Mouse (Mus musculus) gastrocnemius, postnatal 14 days (tissue): ENCODE measurements around the gene Slc35g3. TPM values are rescaled to one million over a fixed set of nuclear protein-coding genes. Genes with fewer than 3 reads are reported as not detected.
A peak's percentile ranks its signal among the peaks of the same experiment; 100 is the strongest.

Experiments
- DNase-seq: peaks from one replicate; pipeline ENCODE4 v3.0.0; 2021; ENCODE audit warnings: mixed read lengths
- intact Hi-C: fragments of 180-260 bp; cut with DNase I; formaldehyde crosslinking; loops from one replicate; pipeline ENCODE4 v1.15.1; 2025; ENCODE audit warnings: low total_unique reads
- long read RNA-seq, 2 experiments: library from polyadenylated mRNA; stranded (forward); transcript quantifications; one replicate each; pipeline ENCODE4 v2.0.0; 2021
- total RNA-seq, 2 experiments: library from RNA; stranded (reverse); gene quantifications; 2 replicates each; pipeline ENCODE4 v1.2.3; 2021

The Slc35g3 gene
- total RNA-seq = not detected
- long read RNA-seq, experiment 1 = 0 reads
- long read RNA-seq, experiment 2 = 0 reads

DNA sequence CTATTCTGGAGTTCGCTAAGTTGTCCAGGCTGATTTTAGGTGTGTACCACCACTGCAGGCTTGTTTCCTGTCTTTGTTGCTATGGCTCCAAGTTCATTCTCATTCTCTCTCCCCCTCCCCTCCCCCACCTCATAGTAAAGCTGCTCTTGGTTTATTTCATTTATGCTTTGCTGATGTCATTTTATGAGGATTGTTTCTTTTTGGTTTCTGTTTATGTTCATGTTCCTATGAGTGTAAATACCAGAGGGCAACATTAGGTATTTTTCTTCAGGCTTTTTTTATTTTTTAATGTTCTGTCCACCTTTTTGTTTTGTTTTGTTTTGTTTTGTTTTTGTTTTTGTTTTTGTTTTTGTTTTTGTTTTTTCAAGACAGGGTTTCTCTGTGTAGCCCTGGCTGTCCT lies at the start of gene Slc35g3:
Gene Slc35g3, minus strand, starts transcription at position 101 of the 400 bp plus-strand sequence.
- intact Hi-C loops = loop anchor here (5.0 kb wide), 1 partner anchor 35 kb away; the partner anchor contains the start of gene Chrnb1
- DNase-seq = no peak

DNA sequence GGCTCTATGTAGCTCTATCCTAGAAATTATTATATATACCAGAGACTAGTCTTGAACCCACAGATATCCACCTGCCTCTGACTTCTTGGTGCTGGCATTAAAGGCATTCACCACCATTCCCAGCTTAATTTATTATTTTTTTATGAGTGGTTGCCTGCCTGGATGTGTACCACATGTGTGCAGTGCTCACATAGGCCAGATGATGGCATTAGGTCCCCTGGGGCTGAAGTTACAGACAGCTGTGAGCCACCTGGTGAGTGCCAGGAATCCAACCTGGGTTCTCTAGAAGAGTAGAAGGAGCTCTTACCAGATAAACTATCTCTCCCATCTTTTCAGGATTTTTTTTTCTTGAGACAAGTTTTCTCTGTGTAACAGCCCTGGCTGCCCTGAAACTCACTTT lies 48.5 kb upstream of the Slc35g3 start:
- intact Hi-C loops = loop anchor here (5.0 kb wide), 1 partner anchor 67 kb away; the partner anchor contains the start of gene Tmem95
- no peak for DNase-seq

DNA sequence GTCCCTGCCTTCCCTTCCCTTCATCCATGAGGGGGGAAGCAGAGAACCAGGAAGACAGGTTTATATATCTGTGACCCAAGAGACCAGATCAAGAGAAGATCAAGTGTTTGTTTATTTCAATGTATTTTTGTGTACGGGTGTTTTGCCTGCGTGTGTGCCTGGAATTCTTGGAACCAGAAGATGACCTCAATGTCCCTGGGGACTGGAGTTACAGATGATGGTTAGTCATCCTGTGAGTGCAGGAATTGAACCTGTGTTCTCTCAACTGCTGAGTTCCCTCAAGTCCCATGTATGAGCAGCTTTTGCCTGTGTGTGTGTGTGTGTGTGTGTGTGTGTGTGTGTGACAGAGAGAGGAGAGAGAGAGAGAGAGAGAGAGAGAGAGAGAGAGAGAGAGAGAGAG lies 45.9 kb upstream of the Slc35g3 start:
- no peak for DNase-seq

DNA sequence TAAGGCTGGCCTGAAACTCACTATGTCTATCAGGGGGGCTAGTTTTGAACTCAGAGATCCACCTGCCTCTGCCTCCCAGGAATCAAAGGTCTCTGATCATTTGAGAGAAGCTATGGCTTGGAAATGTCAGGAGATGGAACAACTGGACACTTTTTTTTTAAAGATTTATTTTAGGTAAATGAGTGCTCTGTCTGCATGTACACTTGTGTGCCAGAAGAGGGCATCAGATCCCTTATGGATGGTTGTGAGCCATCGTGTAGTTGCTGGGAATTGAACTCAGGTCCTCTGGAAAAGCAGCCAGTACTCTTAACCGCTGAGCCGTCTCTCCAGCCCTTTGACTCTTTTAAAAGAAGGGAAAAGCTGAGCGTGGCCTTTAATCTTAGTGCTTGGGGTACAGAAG lies 44.6 kb upstream of the Slc35g3 start:
- intact Hi-C loops = no loop called here
- DNase-seq = no peak

More for the DNA sequence above, 45.9 kb upstream of the Slc35g3 start:
- intact Hi-C loops = no loop called here

DNA sequence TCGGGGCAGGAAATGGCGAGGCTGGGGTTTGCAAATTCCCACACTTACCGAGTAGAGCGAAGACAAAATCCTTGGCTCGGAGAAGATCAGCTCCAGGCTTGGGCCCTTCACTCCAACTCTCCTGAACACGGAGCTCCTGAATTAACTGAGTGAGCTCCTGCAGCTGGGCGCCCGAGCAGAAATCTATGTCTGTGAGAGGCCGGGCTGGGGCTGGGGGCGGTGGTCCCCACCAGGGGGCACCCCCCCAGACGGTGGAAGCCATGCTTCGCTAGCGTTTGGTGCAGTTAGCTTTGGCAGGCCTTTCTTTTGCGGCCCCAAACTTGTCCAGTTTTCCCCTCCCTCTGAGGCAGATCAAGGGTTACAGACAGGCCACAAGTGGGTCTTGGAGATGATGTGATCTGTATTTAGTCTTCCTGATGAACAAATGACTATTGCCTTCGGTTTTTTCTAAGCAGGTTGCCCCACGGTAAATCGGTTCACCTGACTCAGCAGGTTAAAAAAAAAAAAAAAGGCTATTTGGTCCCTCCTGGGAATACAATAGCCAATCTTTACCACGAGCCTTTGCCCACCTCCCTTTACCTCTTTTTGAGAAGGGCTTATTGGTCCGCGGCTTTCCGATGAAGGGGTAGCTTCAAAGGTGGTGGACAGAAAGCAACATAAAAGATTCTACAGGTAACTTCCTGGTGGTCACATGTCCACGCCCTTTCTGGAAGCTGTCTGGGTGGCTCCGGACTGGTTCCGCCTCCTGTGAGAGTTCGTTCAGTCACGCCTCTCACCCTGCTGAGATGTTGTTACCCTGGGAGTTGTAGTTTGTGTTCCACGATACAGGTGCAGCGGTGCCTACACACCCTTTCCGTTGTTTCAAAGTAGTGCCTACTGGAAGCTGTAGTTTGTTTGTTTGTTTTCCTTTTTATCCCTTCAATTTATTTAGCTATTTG lies 43.5 kb upstream of the Slc35g3 start, which contains the start of gene Tmem102:
Gene Tmem102, minus strand, starts transcription at position 653 of the 938 bp plus-strand sequence.
- intact Hi-C loops = loop anchor here (5.0 kb wide), 1 partner anchor 32 kb away; the partner anchor contains the start of genes Nlgn2 and Tmem256
- no peak for DNase-seq

DNA sequence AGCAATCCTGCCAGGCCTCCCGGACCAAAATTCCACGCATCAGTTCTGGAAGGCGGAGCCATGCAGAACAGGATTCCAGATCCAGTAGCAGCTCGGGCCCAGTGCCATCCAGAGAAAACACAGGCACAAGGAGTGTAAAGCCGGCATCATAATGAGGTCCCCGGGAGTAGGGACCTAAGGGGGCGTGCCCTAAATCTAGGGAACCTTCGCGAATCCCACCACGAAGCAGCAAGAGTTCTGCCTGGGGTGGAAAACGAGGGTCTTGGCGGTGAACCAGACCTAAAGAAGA lies 42.8 kb upstream of the Slc35g3 start:
- DNase-seq = peak; percentile 44
- intact Hi-C loops = loop anchor here (5.0 kb wide), 1 partner anchor 33 kb away; the partner anchor contains the start of genes Nlgn2 and Tmem256

DNA sequence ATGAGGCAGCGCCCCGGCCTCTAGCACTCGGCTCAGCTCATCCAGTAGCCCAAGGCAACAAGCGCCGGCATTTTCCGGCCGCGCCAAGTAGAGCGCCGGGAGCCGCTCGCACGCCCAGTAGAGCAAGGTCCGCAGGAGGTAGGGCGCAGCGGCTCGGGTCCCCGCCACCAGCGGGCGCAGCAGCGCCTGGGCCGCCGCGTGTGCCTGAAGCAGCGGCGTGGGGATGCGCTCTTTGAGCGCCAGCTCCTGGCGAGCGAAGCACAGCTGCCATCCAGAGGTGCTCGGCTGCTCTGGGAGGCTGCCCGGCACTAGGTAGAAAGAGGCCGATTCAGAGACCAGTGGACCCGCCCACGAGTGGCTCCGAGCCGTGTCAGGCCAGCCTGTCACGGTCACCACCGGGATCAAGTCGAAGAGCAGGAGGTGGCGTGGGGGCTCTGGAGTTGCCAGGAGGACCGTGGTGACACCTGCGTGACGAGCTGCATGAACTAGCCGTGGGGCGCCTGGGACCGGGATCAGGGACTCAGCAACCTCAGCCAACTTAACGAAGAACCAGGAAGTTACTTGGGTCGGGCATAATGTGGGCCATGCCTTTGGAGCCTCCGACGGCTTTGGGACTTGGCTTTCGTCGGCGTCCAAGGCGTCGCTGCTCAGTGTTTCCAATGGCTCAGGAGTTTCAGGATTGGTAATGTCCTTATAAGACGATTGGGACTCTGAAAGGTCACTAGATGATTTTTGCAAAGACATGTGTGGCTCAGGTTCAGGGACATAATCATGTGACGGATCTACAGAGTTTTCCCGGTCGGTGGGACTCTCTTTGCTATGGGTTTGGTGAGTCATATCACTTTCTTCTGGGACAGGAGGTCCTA lies 42.3 kb upstream of the Slc35g3 start:
- intact Hi-C loops = loop anchor here (5.0 kb wide), 1 partner anchor 33 kb away; the partner anchor contains the start of genes Nlgn2 and Tmem256
- peak; percentile 83 for DNase-seq

DNA sequence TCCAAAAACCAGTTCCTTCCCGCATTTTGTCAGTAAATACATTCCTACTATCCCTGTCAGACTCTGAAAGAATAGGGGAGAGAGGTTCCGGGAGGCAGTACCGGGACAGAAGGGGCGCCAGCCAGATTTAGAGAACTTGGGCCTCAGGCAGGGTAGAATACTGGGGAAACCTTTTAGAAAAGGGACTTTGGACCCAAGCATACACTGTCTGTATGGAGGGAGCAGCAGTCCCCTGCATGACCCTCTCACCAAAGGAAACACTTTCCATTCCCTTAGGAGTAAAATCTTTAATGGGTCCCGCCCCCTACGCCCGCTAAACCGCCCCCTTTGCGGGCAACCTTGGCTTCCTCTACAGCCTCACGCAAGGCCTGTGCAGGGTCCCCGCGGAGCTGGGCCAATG lies 41.6 kb upstream of the Slc35g3 start:
- no peak for DNase-seq
- intact Hi-C loops = loop anchor here (5.0 kb wide), 1 partner anchor 34 kb away; the partner anchor contains the start of genes Nlgn2 and Tmem256

DNA sequence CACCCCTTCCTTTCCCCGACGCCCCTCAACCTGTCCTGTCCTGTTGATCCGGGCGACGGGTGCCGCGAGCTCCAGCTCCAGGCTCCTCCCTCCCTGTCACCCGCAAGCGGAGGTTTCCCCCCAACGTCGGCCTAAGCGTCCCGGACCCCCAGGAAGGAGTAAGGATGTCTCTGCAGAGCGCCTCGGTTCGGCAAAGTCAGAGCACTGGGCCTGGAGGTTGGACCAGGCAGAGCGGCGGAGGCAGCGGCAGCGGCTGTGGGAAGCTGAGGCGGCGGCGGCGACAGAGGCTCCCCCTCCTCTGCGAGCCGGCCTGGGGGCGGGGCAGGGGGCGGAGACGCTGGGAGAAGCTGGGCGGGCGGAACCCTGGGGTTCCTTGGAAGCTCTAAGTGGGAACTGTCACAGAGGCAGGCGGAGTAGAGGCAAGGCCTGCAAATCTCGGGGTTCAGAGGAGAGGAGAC lies 40.9 kb upstream of the Slc35g3 start:
- intact Hi-C loops = loop anchor here (5.0 kb wide), 1 partner anchor 35 kb away; the partner anchor contains the start of genes Nlgn2 and Tmem256
- DNase-seq = peak; percentile 90

DNA sequence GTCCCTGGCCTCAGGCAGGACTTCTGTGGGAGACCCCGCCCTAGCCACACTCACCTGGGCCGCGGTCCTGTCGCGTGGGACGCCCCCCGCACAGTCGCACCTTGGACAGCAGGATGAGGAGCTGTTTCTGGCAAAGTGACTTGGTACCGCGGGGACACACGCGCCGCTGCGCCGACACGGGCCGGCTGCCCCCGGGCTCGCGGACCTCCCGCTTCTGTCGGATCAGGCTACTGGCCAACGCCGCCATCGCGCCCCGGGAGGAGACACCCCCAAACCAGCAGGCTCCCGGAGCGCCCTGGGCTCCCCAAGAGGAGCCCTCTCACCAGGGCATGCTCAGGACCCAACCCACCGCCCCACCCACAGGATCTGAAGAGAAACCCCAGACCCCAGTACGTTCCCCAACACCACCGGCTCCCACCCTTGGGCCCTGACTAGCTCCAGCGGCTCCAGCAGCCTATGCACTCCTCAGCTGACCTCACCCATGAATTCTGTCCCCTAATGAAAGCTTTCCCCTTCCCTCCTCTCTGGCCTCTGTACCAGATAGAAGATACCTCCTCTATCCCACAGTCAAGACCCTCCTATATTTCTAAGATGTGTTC lies 39.7 kb upstream of the Slc35g3 start, which contains the start of gene Fgf11:
Gene Fgf11, minus strand, starts transcription at position 479 of the 599 bp plus-strand sequence.
- intact Hi-C loops = loop anchor here (5.0 kb wide), 1 partner anchor 36 kb away; the partner anchor contains the start of genes Nlgn2 and Tmem256
- no peak for DNase-seq

DNA sequence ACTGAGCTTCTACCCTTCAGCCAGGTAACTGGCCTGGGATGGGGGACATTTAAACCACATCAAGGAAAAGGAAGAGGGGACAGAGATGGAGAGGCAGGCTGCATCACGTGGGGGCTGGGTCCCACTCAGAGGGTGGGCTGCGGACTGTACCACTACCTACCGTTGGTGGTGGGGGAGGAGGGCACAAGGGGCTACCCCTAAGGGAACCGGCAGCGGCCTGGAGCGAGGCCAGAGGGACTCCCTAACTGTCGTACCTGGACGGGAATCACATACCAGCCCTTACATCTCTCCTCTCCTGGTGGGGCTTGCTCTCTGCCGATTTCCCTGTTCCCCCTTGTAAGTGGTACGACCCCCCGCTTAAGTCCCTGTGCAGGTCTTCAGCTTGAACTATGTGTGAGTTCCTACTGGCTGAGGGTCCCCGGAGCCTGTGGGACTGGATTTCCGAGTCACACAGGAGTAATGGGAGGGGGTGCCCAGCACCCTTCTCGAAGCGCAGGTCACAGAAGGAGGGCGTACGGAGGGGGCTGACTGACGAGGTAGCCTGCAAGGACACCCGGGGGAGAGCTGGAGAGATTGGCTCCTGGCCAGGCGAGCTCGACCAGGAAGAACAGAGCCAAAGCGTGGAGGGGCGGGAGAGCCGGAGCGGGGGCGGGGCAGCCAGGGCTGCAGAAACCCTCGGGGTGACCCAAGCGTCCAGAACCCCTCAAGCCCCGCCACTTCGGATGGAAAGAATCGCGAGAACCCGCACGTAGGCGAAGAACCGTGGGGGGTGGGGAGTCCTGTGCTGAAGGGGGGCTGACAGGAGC lies 38.8 kb upstream of the Slc35g3 start:
- intact Hi-C loops = loop anchor here (5.0 kb wide), 1 partner anchor 37 kb away; the partner anchor contains the start of genes Nlgn2 and Tmem256

DNA sequence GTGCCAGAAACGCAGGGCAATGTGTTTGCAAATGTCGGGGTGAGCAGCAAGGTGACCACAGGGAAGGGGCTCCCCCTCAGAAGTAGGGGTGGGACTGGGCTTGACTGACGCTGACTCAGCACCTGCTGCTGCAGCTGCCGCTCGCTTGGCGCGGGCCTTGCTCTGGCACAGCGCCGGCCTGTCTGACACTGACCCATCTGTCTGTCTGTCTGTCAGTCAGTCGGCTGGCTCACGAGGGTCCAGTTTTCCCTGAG lies 38.3 kb upstream of the Slc35g3 start:
- intact Hi-C loops = loop anchor here (5.0 kb wide), 1 partner anchor 37 kb away; the partner anchor contains the start of genes Nlgn2 and Tmem256
- peak; percentile 76 for DNase-seq

More for the DNA sequence above, 38.8 kb upstream of the Slc35g3 start:
- DNase-seq = peak; percentile 73

DNA sequence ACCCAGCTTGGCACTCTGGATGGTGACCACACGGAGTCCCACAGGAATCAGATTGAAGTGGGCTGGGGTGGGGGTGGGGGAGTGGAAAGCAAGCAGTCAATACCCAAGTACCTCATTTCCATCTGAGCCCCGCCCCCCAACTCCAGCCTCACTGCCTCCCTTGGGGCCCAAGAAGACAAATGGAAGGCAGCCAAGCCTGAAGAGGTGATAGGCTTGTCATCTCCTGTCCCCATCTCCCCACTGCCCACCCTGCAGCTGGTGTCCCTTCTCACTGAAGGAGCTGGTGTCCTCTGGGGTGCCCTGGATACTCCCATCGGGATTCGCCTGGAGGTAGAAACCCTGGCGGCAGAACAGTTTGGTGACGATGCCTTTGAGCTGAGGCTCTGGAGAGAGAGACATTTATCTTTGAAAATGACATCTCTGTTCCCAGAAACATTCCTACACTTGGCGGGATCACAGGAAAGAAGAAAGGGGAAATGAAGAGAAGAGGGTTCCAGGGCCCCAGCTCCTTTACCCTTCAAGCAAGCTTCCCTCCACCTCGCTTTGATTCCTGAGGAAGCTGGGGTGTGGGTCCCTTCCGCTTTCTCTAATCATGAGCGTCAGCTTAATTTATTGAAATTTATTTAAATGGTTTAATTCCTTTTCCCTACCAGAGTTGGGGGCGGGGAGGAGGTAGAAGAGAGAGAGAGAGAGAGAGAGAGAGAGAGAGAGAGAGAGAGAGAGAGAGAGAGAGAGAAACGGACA lies 37.8 kb upstream of the Slc35g3 start:
- DNase-seq = no peak
- intact Hi-C loops = loop anchor here (5.0 kb wide), 2 partner anchors 37 to 38 kb away; partner anchors contain the start of genes Nlgn2, Slc35g3 and Tmem256

DNA sequence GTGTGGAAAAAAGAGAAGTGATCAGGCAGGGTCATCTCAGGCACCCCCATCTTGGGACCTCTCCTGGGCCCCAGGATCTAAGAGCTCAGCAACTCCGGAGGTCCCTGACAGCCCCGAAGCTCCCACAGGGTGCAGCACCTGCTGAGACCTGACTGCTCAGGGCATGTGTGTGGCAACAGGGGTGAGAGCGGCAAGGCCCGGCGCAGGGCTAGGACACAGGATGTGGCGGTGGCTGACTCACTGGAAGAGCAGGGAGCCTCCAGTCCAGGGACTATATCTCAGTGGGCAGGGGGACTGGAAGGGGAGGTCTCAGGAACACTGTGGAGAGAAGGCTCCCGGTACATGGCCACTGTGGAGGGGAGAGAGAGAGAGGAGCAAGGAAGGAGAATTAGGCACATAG lies 36.2 kb upstream of the Slc35g3 start:
- intact Hi-C loops = loop anchor here (5.0 kb wide), 1 partner anchor 36 kb away; the partner anchor contains the start of gene Slc35g3
- no peak for DNase-seq

DNA sequence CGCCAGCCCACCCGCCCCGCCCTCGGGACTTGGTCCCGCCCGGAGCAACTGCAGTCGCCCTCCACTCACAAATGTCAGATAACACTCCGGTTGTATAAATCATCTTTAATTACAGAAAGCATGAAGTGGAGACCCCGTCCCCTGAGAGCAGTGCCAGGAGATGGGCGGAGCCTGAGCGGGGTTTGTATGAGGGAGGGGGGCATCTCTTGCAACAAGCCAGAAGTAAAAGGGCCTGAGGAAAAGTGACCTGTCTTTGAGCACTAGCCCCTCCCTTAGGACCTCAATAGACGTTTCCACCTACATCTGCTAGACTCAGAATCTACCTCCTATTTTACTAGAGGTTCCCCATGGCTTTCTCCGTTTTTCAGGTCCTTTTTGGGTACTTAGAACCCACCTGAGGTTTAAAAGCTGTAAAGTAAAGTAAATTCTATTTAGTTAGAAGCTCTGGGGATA lies 34.2 kb upstream of the Slc35g3 start:
- no peak for DNase-seq
- intact Hi-C loops = loop anchor here (5.0 kb wide), 1 partner anchor 34 kb away; the partner anchor contains the start of gene Slc35g3

DNA sequence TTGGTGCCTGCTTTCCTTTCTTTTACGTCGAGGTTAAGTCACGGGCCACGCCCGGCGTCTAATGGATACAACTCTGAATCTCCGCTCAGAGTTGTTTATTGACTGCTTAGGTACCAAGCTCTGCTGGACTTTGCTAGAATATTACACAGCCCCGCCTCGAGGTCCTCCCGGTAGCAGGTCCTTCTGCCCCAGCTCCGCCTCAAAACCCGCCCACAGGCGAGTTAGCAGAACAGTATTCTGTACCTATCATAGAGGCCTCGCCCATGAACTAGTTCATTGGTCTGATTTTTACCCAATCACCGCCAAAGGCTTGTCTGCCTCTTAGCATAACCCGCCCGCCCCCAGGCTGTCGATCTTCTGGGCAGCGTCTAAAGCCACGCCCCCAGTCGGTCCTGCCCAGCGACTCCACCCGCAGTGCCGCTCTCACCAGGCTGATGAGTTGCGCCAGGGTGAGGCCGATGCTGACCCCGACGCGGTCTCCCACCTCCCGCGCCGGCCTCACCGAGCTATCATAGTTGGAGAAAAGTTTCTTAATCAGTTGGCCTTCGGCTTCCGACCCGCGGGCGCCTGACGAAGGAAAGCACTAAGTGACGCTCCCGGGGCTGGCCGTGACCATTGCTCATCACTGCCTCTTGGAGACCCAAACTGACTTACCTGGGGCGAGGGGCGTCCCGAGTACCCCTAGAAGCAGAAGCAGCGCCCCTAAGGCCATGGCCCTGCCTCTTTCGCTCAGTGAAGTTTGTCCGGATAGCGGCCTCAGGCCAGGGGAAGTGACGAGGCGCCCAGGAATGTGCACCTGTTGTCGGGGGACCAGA lies 33.6 kb upstream of the Slc35g3 start, which contains the start of gene Chrnb1:
Gene Chrnb1, minus strand, starts transcription at position 776 of the 815 bp plus-strand sequence.
- DNase-seq = peak; percentile 96
- intact Hi-C loops = loop anchor here (5.0 kb wide), 1 partner anchor 33 kb away; the partner anchor contains the start of gene Slc35g3
